Mouse (Mus musculus) olfactory bulb, adult 2 months (tissue): Measurements from ENCODE around the gene Syngap1. TPM values are rescaled to one million over a fixed set of nuclear protein-coding genes. Genes with fewer than 3 reads are reported as not detected.
"Not testable (repeated sequence)": the region's sequence is repeated elsewhere in the genome, so short reads cannot be mapped to it uniquely, and the experiment has no call there.

Experiments used
- H3K27ac ChIP-seq: fragments of 200-500 bp; 2 replicates; pipeline ENCODE4 v1.5.1; 2012; ENCODE audit warnings: low read depth, low read length; ENCODE audit not compliant: insufficient read depth
- H3K4me1 ChIP-seq: fragments of 200-500 bp; 2 replicates; pipeline ENCODE4 v1.6.1; 2012; ENCODE audit warnings: low read length; ENCODE audit not compliant: control insufficient read depth, insufficient read depth
- H3K4me3 ChIP-seq: fragments of 200-500 bp; 2 replicates; pipeline ENCODE4 v1.5.1; 2012; ENCODE audit warnings: mild to moderate bottlenecking, low read depth, low read length, moderate library complexity; ENCODE audit not compliant: insufficient read depth
- CTCF ChIP-seq: fragments of 200-500 bp; IDR thresholded peaks from 2 replicates; pipeline ENCODE4 v1.5.1; 2012; ENCODE audit warnings: low read depth, mild to moderate bottlenecking, low read length, moderate library complexity; ENCODE audit not compliant: insufficient read depth
- POLR2A ChIP-seq: fragments of 200-500 bp; IDR thresholded peaks from 2 replicates; pipeline ENCODE4 v1.6.1; 2012; ENCODE audit warnings: mild to moderate bottlenecking, low read depth, low read length, moderate library complexity; ENCODE audit not compliant: insufficient read depth
- WGBS: fragments of 180-500 bp; shearing (Covaris S2); methylation state at CpG from one replicate; pipeline ENCODE4 v1.1.7; 2018; 5-methylcytosine and 5-hydroxymethylcytosine counted together
- polyA plus RNA-seq: library from polyadenylated mRNA; stranded (reverse); fragments of >200 nt; gene quantifications from 2 replicates; pipeline ENCODE4 v1.2.4, GENCODE M21; 2012; ENCODE audit warnings: low replicate concordance; ENCODE audit not compliant: missing spikeins, insufficient read depth, insufficient read length

The Syngap1 gene
- polyA plus RNA-seq, 1 experiment: 50.4 TPM

DNA sequence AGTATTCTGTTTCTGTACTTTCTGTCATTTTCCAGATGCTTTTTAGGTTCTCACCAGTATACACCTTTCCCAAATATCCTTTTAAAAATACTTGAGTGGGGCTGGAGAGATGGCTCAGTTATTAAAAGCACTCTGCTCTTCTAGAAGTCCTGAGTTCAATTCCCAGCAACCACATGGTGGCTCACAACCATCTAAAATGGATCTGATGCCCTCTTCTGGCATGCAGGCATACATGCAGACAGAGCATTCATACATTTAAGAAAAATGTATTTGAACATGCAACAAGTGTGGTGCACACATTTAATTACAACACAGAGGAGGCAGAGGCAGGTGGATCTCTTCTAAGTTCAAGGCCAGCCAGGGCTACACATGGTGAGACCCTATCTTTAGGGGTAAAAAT lies 34.4 kb downstream of the Syngap1 start:
- H3K27ac ChIP-seq: no peak overlapping the region
- H3K4me1 ChIP-seq: peaks cover 32% of the 10 kb centered on the region
- TF ChIP-seq CTCF (no peak), POLR2A (no peak)
- H3K4me3 ChIP-seq: no peak overlapping the region

DNA sequence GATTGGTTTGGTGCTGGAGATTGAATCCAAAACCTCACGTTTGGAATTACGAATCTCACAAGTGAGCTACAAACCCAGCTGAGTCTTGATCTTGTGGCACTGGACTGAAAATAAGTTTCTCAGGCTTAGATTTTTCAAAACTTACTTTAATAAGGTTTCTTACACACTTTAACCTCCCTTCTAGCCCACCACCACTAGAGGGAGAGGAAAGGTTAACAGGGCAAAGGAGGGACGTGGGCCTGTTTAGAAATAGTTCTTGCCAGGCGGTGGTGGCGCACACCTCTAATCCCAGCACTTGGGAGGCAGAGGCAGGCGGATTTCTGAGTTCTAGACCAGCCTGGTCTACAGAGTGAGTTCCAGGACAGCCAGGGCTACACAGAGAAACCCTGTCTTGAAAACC lies 36.3 kb downstream of the Syngap1 start:
- 84% methylated on average over 6 of the region's 6 CpGs for WGBS
- H3K4me3 ChIP-seq, H3K27ac ChIP-seq: not testable (repeated sequence)
- peaks cover 26% of the 10 kb centered on the region for H3K4me1 ChIP-seq

DNA sequence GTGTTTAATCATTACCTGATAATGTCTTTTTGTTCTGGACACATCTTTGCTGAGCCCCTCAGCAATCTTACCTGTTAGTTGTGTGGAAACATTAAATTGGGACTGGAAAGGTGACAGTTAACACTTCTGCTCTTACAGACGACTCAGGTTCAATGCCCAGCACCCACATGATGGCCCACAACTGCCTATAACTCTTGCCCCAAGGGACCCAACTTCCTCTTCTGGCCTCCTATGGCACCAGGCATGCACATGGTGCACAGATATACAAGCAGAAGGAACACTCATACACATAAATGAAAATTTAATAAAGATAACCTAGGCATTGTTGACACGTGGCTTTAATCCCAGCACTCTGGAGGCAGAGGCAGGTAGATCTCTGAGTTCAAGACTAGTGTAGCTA lies 38.4 kb downstream of the Syngap1 start:
- WGBS: 76% methylated on average over 2 of the region's 2 CpGs
- H3K4me1 ChIP-seq: peaks cover 18% of the 10 kb centered on the region
- H3K27ac ChIP-seq: no peak overlapping the region
- H3K4me3 ChIP-seq: no peak overlapping the region
- no peak for TF ChIP-seq CTCF
- TF ChIP-seq POLR2A: no peak

DNA sequence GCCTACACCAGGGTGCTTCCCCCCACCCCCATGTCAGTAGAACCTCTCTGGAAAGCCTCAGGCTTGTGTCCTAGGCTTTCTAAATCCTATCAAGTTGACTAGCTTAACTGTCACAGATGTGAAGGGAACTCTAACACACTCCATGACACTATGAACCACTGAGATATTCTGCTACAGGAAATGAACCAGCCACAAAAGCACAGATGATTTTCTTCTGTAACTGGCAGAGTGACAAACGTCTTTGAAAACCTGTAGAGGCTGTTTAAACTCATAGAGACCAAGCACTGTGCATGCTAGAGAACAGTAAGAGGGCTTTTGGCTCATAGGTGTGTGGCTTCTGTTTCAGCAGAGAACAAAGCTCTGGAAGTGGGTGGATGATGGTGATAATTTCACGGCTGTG lies 40.0 kb downstream of the Syngap1 start:
- Histone ChIP-seq H3K4me1 (peaks cover 12% of the 10 kb centered on the region), H3K27ac (peak overlapping the region; percentile 60), H3K4me3 (no peak overlapping the region)
- WGBS: 31% methylated on average over 2 of the region's 2 CpGs
- TF ChIP-seq CTCF (no peak), POLR2A (no peak)

DNA sequence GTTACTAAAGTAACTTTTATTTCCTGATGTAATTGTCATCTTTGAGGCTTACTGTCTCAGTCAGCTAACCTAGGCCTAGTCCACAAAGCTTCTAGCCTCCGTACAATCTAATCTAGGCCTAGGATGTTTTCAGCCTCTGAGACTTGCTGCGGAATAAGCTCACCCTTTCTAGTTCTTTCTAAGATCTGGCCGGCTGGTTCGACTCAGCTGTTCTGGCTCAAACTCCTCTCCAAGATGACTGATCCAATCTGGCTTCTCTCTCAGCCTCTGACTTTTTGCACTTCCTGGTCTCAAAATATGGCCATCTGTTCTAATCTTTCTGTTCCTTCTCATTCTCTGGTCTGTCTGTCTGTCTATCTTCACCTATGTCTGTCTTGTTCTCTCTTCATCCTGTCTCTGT lies 42.3 kb downstream of the Syngap1 start:
- TF ChIP-seq CTCF (no peak), POLR2A (no peak)
- 94% methylated on average over 4 of the region's 4 CpGs for WGBS

DNA sequence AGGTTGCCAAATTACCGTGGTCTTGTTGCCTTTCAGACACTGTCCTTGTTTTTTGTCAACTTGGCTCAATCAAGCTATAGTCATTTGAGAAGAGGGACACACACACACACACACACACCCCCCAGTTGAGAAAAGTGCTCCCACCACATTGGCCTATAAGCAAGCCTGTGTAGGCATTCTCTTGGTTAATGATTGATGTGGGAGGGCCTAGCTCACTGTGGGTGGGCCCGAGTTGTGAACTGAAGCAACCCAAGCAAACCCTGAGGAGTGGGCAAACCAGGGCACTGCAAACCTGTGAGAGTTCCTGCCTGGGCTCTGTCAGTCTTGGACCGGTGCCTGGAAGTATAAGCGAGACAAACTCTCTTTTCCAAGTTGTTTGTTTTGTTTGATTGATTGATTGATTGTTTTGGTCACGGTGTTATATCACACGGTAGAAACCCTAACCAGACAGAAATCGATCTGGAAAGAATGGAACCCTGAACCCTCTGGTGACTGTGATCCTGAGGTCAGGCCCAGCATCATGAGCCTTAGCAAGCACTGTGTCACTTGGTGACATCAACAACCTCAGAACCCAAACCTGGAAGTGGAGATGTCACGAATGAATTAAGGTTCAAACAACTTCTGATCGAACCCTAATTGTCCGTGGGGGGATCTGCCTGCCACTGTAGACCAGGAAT lies 44.6 kb downstream of the Syngap1 start:
- peaks cover 2% of the 10 kb centered on the region for H3K4me1 ChIP-seq
- 87% methylated on average over 10 of the region's 10 CpGs for WGBS
- no peak overlapping the region for H3K4me3 ChIP-seq
- TF ChIP-seq CTCF (no peak), POLR2A (no peak)
- no peak overlapping the region for H3K27ac ChIP-seq

More for the DNA sequence above, 42.3 kb downstream of the Syngap1 start:
- Histone ChIP-seq H3K4me3 (no peak overlapping the region), H3K4me1 (peaks cover 9% of the 10 kb centered on the region), H3K27ac (no peak overlapping the region)

DNA sequence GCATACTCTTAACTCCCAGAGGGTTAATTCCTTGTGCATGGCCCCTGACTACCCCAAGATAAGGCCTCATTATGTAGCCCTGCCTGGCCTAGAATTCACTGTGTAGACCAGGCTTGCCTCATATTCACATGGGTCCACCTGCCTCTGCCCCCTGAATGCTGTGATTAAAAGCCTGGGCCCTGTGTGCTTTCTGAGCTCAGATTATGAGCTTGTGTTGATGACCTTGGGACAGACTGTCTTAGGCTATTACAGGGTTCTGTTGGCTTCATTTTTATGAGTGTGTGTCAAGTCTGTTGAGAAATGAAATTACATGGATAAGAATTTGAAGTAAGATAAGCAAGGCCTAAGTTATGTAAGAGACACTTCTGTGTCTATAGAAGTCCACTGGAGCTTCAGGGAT lies 49.5 kb downstream of the Syngap1 start:
- H3K4me3 ChIP-seq: no peak overlapping the region
- H3K27ac ChIP-seq: no peak overlapping the region
- TF ChIP-seq CTCF (no peak), POLR2A (no peak)
- peaks cover 6% of the 10 kb centered on the region for H3K4me1 ChIP-seq

DNA sequence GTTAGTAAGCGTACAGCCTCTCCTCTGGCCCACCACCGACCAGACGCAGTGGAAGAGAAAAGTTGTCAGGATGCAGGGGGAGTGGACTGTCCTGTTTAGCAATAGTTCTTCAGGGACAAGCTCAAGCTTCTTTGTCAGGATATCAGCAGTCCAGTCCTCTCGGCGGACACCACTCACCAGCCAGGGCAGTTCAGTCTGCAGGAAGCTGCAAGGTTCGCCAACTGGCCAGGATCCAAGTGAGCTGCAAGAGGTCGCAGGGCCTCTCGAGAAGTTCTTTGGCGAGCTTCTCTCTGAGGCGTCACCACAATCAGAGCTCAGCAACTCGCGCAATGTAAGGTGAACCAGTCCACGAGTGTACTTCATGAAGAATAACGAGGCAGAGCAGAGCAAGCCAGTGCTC lies 53.4 kb downstream of the Syngap1 start:
- Histone ChIP-seq H3K27ac (no peak overlapping the region), H3K4me3 (no peak overlapping the region), H3K4me1 (peaks cover 15% of the 10 kb centered on the region)
- 60% methylated on average over 14 of the region's 14 CpGs for WGBS
- TF ChIP-seq CTCF: no peak
- TF ChIP-seq POLR2A: no peak

GRCm38 (mm10) chr17:26995006-26995405 lies 54.0 kb downstream of the Syngap1 start:
- Histone ChIP-seq H3K4me3 (no peak overlapping the region), H3K27ac (0 out of 2 replicates have a peak overlapping the region, but pooled peaks have one; percentile 1), H3K4me1 (peaks cover 20% of the 10 kb centered on the region)
- no peak for TF ChIP-seq POLR2A
- no peak for TF ChIP-seq CTCF
- WGBS: 82% methylated on average over 6 of the region's 6 CpGs

GRCm38 (mm10) chr17:26995562-26995961 lies 54.5 kb downstream of the Syngap1 start:
- no peak overlapping the region for H3K27ac ChIP-seq
- peaks cover 25% of the 10 kb centered on the region for H3K4me1 ChIP-seq
- TF ChIP-seq POLR2A (no peak), CTCF (no peak)
- H3K4me3 ChIP-seq: no peak overlapping the region
- WGBS: 55% methylated on average over 8 of the region's 8 CpGs
